Mouse (Mus musculus) forebrain, postnatal 0 days (tissue): ENCODE measurements at regions not wholly inside any gene's neighbourhood (a gene's known extent, or its start where the extent isn't known, plus 50 kb on each side); places are given as distances from the start of the nearest gene placed in this dataset.

Source experiments
- ATAC-seq: fragments of 200-750 bp; cut with Nextera tagmentation; 2 replicates; pipeline ENCODE4 v1.8.0; 2017; ENCODE audit warnings: mild to moderate bottlenecking, moderate library complexity
- DNase-seq: peaks from one replicate; pipeline ENCODE4 v3.0.0-alpha.2; 2015
- H3K27ac ChIP-seq: fragments of 300-500 bp; sonication (generic); 2 replicates; pipeline ENCODE4 v1.5.1; 2014; ENCODE audit warnings: low read depth, mild to moderate bottlenecking, antibody characterized with exemption, low read length, moderate library complexity, mixed read lengths
- H3K27me3 ChIP-seq: fragments of 300-500 bp; sonication (generic); 2 replicates; pipeline ENCODE4 v1.6.1; 2014; ENCODE audit warnings: mild to moderate bottlenecking, low read length, mixed read lengths; ENCODE audit not compliant: insufficient read depth
- H3K36me3 ChIP-seq: fragments of 300-500 bp; sonication (generic); 2 replicates; pipeline ENCODE4 v1.6.1; 2014; ENCODE audit warnings: mild to moderate bottlenecking, moderate library complexity; ENCODE audit not compliant: insufficient read depth
- H3K4me1 ChIP-seq: fragments of 300-500 bp; sonication (generic); 2 replicates; pipeline ENCODE4 v1.6.1; 2014; ENCODE audit warnings: antibody characterized with exemption; ENCODE audit not compliant: insufficient read depth
- H3K4me2 ChIP-seq: fragments of 300-500 bp; sonication (generic); 2 replicates; pipeline ENCODE4 v1.6.1; 2014; ENCODE audit warnings: low read depth, mild to moderate bottlenecking, moderate library complexity
- H3K4me3 ChIP-seq: fragments of 300-500 bp; sonication (generic); 2 replicates; pipeline ENCODE4 v1.5.1; 2014; ENCODE audit warnings: low read depth, low read length, mixed read lengths
- H3K9ac ChIP-seq: fragments of 300-500 bp; sonication (generic); 2 replicates; pipeline ENCODE4 v1.6.1; 2014; ENCODE audit warnings: mild to moderate bottlenecking
- H3K9me3 ChIP-seq: fragments of 300-500 bp; sonication (generic); 2 replicates; pipeline ENCODE4 v1.6.1; 2016; ENCODE audit warnings: low read length
- CTCF ChIP-seq: sonication (generic); IDR thresholded peaks from 2 replicates; pipeline ENCODE4 v1.5.1; 2016; ENCODE audit warnings: antibody characterized with exemption, control low read depth, low read depth
- WGBS: fragments of 180-500 bp; shearing (Covaris S2); extraction: QIAGEN DNeasy Blood & Tissue Kit; methylation state at CpG from one replicate; pipeline ENCODE4 v1.1.7; 2014; 5-methylcytosine and 5-hydroxymethylcytosine counted together

DNA sequence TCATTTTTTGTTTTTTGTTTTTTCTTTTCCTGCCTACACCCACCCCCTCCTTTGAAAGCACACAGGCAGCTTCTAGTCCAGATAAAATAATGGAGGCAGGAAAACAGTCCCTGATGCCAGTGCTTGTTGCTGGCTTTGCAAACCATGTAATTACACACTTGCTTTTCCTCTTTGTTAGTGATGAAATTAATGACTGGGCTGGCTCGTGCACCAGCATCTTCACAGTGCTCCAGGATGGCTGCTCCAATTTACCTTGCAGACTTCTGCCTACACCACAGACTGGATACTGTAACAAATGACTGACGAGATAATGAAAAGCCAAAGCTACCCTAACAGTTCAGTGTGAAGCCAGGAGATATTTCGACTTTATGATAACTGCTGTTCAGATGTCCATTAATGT is 262.6 kb upstream of the Lrrc7 start:
- Histone ChIP-seq H3K4me2 (no peak overlapping the region), H3K27ac (no peak overlapping the region), H3K27me3 (no peaks in the 10 kb centered on the region), H3K9me3 (no peaks in the 10 kb centered on the region), H3K4me3 (no peak overlapping the region), H3K4me1 (no peaks in the 10 kb centered on the region), H3K9ac (no peak overlapping the region), H3K36me3 (no peaks in the 10 kb centered on the region)
- ATAC-seq (peak; percentile 73), DNase-seq (peak; percentile 5)
- 45% methylated on average over 3 of the region's 3 CpGs for WGBS
- TF ChIP-seq CTCF = no peak

GRCm38 (mm10) chr3:158777661-158778060 is 215.6 kb upstream of the Lrrc7 start:
- Histone ChIP-seq H3K36me3 (no peaks in the 10 kb centered on the region), H3K9me3 (no peaks in the 10 kb centered on the region), H3K9ac (no peak overlapping the region), H3K4me1 (no peaks in the 10 kb centered on the region), H3K4me3 (no peak overlapping the region), H3K27ac (no peak overlapping the region), H3K4me2 (no peak overlapping the region), H3K27me3 (no peaks in the 10 kb centered on the region)
- DNase-seq = no peak
- no peak for ATAC-seq
- TF ChIP-seq CTCF = no peak
- 85% methylated on average over 5 of the region's 5 CpGs for WGBS
